Mouse (Mus musculus) brain, embryonic 14.5 days (tissue): ENCODE measurements around the gene Cela2a. TPM values are rescaled to one million over a fixed set of nuclear protein-coding genes. Genes with fewer than 3 reads are reported as not detected.
A peak's percentile ranks its signal among the peaks of the same experiment; 100 is the strongest.

Experiments
- DNase-seq: peaks from one replicate; pipeline ENCODE4 v3.0.0-alpha.2; 2011; ENCODE audit warnings: low read depth
- CTCF ChIP-seq: fragments of 200-500 bp; IDR thresholded peaks from 2 replicates; pipeline ENCODE4 v1.5.1; 2012; ENCODE audit warnings: inconsistent platforms, mild to moderate bottlenecking, moderate library complexity, borderline replicate concordance; ENCODE audit not compliant: insufficient read depth, insufficient read length; ENCODE audit errors: extremely low read depth
- POLR2A ChIP-seq: fragments of 200-500 bp; IDR thresholded peaks from 2 replicates; pipeline ENCODE4 v1.6.1; 2012; ENCODE audit warnings: mild to moderate bottlenecking, inconsistent platforms, borderline replicate concordance; ENCODE audit not compliant: poor library complexity, insufficient read depth, insufficient read length, severe bottlenecking; ENCODE audit errors: extremely low read depth
- polyA plus RNA-seq: library from polyadenylated mRNA; depleted of rRNA; stranded (reverse); fragments of >200 nt; gene quantifications from 2 replicates; pipeline ENCODE4 v1.2.3, GENCODE M21; 2012

Gene Cela2a
- polyA plus RNA-seq, 1 experiment: 0.21 TPM

DNA sequence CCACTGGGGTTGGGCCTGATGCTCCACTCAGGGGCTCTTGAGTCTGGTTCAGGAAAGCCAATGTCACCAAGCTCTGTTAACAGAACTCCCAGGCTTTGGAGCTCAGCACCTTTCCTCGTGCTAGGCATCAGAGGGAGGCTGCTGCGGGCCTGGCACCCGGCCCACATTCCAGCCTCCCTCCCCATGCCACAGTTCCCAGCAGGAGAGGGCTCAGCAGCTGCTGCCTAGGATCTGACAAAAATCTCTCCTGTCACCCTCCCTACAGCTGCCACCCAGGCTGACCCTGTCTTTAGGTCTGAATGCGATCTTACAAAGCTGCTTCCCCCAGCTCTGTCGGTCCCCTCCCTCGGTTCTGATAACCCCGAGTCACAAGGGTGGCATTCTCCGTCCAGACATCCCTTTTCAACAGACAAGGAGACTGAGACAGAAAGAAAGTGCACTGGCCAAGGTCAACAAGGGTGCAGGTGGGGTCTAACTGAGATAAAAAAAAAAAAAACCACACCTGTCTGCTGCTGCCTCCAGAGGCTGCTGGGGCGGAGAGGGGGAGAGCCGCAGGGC is 41.1 kb upstream of the Cela2a start:
- no peak for TF ChIP-seq POLR2A
- TF ChIP-seq CTCF: no peak

DNA sequence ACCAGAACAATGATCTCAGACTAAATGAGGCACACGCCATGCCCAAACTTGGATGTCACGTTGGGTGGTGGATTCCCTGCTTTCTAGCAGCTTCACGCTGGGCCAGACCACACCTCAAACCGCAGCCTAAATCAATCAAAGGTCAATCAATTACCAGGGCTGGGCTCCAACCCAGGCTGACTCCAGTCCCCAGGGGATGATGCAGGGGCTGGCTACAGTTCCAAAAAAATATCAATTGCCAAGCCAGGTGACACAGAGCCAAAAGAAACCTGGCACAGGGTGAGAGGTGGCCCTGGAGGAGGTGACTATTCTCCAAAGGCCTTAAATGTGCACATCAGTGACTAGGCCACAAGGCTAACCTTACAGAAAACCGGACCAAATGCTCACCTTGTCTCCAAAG is 39.6 kb upstream of the Cela2a start:
- TF ChIP-seq CTCF (no peak), POLR2A (no peak)
- DNase-seq: no peak

More for the DNA sequence above, 41.1 kb upstream of the Cela2a start:
- peak; percentile 91 for DNase-seq

DNA sequence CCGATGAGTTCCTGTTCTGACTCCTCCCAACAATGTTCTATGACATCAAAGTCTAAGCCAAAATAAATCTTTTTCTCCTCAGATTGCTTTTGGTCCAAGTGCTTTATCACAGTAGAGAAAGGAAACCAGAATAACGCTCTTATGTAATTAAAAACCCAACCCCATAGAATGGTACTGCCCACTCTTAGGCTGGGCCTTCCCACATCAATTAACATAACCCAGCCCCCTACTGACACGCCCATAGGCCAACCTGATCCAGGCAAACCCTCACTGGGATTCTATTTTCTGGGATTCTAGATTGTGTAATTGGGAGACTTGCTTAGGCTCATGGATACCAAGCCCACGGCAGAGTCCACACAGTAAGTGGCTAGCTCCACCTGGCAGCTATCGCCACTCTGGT is 39.0 kb upstream of the Cela2a start:
- DNase-seq: no peak
- TF ChIP-seq POLR2A (no peak), CTCF (no peak)

DNA sequence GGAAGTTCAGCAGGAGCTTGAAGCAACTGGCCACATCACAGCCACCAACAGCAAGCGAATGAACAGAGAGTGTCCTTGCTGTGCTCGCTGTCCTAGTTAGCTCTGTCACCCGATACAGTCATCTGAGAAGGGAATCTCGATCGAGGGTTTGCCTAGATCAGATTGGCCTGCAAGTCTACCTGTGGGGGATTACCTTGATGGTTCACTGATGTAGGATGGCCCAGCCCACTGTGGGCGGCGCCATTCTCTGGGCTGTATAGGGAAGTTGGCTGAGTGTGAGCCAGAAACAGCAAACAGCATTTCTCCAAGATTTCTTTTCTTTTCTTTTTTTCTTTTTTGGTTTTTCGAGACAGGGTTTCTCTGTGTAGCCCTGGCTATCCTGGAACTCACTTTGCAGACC is 38.5 kb upstream of the Cela2a start:
- TF ChIP-seq CTCF: no peak
- TF ChIP-seq POLR2A: no peak
- no peak for DNase-seq

DNA sequence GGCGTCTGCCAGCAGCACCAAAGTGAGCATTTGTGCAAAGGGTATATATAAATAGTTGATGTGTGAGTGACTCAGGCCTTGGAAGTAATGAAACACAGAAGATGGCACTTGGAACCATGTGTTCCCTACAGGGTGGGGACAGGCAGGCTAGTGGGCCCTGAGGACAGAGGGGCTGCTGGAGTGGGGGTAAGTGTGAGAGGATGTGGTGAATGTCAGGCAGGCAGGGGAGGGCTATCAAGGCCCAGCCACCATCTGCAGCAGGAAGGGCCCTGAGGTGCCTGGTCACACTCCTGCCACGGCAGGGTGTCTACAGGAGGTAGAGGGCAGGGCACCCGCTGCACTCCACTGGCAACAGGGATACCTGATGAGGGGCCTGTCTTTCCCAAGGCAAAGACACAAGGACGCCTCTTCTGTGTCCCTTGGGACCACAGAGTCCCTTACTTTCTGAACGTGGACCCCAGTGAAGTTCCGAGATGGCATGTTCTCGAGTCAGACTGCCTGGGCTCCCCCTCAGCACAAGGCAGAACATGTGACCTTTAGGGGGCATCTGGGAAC is 37.8 kb upstream of the Cela2a start:
- TF ChIP-seq CTCF (no peak), POLR2A (no peak)
- no peak for DNase-seq

DNA sequence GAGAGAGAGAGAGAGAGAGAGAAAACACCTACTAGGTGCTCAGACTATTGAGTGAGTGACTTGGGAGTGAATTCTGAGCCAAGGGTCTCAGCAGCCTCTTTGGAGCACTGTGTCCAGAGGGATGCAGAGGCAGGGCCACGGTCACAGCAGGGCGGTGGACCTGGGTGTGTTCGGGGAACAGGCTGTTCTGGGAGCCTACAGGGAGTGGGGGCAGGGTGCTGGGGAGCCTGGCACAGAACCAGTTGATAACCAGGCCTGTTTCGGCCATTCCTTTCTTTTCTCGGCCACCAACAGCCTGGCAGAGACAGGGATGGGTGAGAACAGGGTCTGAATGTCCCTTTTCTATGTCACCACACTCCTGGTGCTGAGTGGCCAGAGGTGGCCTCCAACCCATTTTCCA is 36.9 kb upstream of the Cela2a start:
- no peak for DNase-seq
- TF ChIP-seq CTCF (no peak), POLR2A (no peak)

DNA sequence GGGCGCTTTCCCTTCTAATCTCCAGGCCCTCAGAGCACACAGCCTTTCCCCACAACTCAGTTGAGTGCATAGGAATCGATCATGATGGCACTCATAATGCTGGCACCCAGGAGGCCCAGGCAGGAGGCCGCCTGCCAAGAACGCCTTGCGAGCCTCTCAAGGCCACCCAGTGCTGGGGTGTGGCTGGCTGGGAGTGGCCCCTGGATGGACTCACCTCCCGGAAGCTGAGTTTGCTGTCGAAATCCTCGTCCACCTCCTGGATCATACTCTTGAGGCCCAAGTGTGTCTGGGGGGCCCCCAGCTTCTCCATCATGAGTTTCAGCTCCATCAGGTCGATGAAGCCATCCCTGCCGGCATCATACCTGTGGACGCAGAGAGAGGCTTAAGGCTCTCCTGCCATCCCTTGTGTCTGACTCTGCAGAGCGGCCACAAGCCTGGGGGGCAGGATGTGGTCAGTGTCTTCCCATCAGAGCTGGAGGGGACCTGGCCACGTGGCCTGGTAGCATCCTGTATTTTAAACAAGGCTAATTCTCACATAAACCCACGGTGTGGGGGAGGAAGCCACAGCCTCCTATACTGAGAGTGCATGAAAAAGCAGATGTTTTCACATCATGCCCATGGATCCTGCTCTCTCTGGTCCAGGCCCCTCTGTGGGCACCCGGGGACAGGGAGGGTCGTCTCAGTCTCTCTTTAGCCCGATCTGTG is 35.8 kb upstream of the Cela2a start:
- no peak for DNase-seq
- TF ChIP-seq POLR2A (no peak), CTCF (no peak)

DNA sequence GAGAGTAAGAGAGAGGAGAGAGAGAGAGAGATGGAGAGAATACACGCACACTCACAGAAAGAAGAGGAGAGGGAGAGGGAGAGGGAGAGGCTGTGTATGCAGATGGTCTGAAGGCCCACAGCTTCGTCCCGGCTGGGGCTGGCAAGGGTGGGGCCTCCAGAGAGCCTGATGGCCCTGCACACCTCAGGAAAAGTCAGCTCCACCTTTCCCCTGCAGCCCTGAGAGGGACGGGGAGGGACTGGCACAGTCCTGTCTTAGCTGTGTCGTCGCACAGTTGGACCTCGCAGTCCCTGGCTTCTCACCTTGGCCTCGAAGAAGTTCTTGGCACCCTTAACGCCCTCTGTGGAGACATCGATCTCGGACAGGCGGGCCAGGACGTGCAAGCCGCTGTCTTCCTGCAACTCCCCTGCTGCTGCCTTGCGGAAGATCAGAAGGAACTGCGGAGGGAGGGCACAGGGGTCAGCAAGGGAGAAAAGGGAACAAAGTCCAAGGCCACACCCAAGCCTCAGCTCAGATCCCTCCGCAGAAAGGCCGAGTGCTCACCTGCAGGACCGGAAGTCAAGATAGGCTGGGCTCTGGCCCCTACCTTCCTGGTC is 34.4 kb upstream of the Cela2a start:
- no peak for DNase-seq
- TF ChIP-seq POLR2A (no peak), CTCF (no peak)

DNA sequence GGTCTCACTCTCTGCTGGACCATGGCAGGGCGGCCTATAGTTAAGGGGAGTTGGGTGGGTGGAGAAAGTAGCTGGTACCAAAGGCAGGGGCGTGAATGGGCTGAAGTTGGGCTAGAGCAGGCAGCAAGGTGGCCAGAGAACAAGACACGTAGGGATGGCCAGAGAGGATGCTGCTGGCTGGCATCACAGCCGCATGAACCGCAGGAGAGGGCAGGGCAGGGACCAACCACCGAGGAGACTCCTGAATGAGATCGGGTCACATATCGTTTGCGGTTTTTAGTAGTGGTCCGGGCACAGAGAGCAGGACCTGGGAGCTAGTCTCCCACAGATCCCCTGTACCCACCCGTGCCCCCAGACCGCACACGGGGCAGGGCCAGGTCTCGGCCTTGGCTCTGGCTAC is 33.4 kb upstream of the Cela2a start:
- DNase-seq: no peak
- no peak for TF ChIP-seq POLR2A
- no peak for TF ChIP-seq CTCF

DNA sequence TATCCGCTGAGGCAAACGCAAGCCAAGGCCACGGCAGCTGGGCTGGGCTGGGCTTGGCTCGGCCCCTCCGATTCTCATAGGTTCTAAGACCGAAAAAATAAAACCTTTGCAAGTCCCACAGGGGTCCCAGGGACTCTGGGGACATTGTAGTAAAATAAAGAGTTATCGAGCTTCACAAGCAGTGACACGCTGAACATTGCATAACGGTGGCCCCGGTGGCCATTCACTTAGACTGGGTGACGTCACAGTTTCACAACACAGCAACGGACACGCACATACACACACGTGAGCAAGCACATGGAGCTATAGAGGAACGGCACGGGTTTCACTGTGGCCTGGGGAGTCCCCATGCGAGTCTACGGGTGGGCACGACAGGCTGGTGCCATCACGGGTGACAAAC is 32.5 kb upstream of the Cela2a start:
- TF ChIP-seq POLR2A (no peak), CTCF (no peak)
- DNase-seq: no peak

DNA sequence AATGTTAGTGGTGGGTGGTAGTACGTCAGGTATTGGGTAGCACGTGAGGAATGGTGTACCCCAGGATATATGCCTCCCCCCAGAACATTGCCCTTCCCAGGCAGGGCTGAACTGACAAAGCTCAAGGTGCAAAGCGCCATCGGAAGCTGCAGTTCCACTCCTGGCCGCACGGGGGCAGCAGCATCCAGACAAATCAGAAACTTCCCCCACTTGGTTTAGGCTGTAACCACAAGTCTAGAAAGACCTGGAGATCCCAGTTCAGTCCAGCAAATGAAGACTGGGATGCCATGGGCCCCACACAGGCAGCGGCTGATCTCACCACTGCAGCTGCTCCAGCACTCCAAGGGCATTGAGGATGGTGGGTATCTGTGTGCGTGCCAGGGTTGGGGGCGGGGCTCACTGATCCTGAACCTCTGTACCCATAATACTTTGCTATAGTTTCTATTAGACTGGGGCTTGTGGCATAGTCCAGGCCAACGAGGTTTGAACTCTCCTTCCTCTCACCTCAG is 31.5 kb upstream of the Cela2a start:
- DNase-seq: peak; percentile 89
- peak; percentile 100 for TF ChIP-seq CTCF
- no peak for TF ChIP-seq POLR2A

DNA sequence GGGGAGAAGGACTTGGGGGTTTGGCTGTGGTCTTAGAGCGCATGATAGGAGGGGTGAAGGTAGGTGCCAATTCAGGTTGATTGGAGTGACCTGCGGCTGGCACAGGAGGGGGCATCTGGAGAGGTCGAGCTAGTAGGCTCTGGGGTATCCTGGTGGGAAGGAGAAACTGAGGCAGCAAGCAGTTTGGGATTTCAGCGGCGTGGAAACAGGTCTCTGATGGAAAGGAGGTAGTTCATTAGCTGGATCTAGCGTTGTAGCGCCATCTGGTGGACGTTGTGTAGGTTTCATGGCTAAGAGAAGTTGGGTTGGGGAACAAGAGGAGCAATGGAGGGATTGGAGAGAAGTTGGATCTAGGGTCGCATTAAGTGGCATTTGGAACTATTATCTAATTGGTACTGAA is 27.5 kb upstream of the Cela2a start:
- peak; percentile 72; the same call in 1 of the 2 replicates for TF ChIP-seq CTCF
- TF ChIP-seq POLR2A: no peak
- DNase-seq: peak; percentile 77

DNA sequence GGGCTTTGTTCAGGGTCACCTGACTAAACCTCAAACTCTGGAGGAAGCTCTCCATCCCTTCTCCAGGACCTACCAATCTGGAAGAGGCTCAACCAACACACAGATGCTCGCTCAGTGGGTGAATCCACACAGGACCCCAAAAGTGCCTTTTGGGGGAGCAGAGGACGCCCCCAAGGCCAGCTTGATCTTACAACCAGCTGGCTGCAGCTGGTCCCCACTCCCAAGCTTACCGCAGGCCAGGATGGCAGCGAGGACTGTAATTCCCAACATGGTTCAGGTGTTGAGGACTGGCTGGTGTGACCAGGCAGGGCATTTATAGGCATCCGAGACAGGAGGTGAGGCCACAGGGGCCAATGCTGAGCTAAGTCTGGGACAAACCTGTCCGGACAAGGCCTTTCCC is 20.0 kb upstream of the Cela2a start, which contains the start of gene Ctrc:
Gene Ctrc (minus strand): TSS at position 361 of the 400 bp plus-strand sequence.
- DNase-seq: no peak

More for the DNA sequence above, 20.0 kb upstream of the Cela2a start, which contains the start of gene Ctrc:
- no peak for TF ChIP-seq POLR2A
- no peak for TF ChIP-seq CTCF
